Mouse (Mus musculus): ENCODE measurements around the gene Wdcp. TPM values are rescaled to one million over a fixed set of nuclear protein-coding genes. Genes with fewer than 3 reads are reported as not detected.

Wdcp gene
- polyA plus RNA-seq, 1 experiment from 2014 or later, result 14.4 TPM

DNA sequence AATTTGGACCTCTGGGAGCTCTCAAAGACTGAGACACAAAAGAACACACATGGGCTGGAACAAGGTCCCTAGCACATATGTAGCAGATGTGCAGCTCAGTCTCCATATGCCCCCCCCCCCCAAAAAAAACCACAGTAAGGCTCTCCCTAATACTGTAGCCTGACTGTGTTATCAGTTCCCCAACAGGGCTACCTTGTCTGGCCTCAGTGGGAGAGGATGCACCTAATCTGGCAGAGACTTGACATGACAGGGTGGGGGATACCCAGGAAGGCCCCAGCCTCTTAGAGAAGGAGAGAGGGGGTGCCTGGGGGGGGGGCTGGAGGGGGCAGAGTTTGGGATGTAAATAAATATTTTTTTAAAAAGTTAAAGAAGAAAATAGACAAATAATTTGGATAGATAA is 45.6 kb downstream of the Wdcp start:
- ATAC-seq (ENCODE audit: insufficient number of reproducible peaks, low FRiP score), result 0 out of 2 replicates have a peak, but pooled peaks have one; percentile 57
- peaks cover 20% of the 10 kb centered on the region for H3K36me3 ChIP-seq
- no peak overlapping the region for H3K4me3 ChIP-seq
- no peaks in the 10 kb centered on the region for H3K27me3 ChIP-seq (replicated peaks)
- H3K9me3 ChIP-seq (replicated peaks), result no peaks in the 10 kb centered on the region
- H3K9ac ChIP-seq, result no peak overlapping the region
- H3K27ac ChIP-seq (ENCODE audit: poor library complexity, severe bottlenecking), result no peak overlapping the region
- peaks cover 7% of the 10 kb centered on the region for H3K4me1 ChIP-seq (replicated peaks)
- no peak overlapping the region for H3K4me2 ChIP-seq

DNA sequence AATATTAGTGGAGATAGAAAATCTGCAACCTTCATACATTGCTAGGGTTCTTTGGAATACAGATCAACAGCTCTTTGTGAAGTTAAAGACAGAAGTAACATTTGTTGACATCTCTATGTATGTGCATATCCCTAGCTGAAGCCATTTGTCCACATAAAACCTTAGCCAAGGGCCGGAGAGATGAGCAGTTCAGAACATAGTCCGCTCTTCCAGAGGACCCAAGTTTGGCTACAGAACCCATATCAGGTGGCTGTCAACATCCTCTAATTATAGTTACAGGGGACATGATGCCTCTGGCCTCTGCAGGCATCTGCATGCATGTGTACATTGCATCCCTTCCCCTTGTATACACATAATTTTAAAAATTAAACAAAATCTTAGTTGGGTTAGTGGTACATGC is 46.1 kb downstream of the Wdcp start:
- ATAC-seq (ENCODE audit: insufficient number of reproducible peaks, low FRiP score), result no peak
- Histone ChIP-seq H3K4me1 (replicated peaks) (peaks cover 7% of the 10 kb centered on the region), H3K4me3 (no peak overlapping the region), H3K36me3 (peaks cover 23% of the 10 kb centered on the region), H3K9ac (no peak overlapping the region), H3K9me3 (replicated peaks) (no peaks in the 10 kb centered on the region), H3K4me2 (no peak overlapping the region), H3K27ac (ENCODE audit: poor library complexity, severe bottlenecking) (no peak overlapping the region), H3K27me3 (replicated peaks) (no peaks in the 10 kb centered on the region)
- 50% methylated on average over 2 of the region's 2 CpGs for WGBS

DNA sequence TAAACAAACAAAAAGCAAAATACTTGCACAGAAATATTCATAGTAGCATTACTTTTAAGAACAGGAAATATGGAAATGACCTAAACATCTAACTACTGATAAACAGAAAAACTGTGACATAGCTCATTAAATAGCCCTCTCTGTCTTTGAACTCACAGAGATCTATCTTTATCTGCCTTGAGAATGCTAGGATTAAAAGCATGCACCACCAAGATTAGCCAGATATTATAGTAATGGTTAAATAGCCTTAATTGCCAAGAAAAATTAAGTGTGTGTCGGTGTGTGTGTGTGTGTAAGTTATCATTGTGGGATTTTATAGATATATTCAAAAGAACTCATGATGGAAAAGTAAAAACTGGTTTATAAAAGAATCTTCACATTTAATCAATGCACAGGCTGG is 46.8 kb downstream of the Wdcp start:
- Histone ChIP-seq H3K4me2 (no peak overlapping the region), H3K27me3 (replicated peaks) (no peaks in the 10 kb centered on the region), H3K9ac (no peak overlapping the region), H3K9me3 (replicated peaks) (no peaks in the 10 kb centered on the region), H3K4me3 (no peak overlapping the region), H3K4me1 (replicated peaks) (peaks cover 7% of the 10 kb centered on the region), H3K27ac (ENCODE audit: poor library complexity, severe bottlenecking) (no peak overlapping the region), H3K36me3 (peaks cover 25% of the 10 kb centered on the region)
- WGBS, result 89% methylated on average over 1 of the region's 1 CpGs
- no peak for ATAC-seq (ENCODE audit: insufficient number of reproducible peaks, low FRiP score)

DNA sequence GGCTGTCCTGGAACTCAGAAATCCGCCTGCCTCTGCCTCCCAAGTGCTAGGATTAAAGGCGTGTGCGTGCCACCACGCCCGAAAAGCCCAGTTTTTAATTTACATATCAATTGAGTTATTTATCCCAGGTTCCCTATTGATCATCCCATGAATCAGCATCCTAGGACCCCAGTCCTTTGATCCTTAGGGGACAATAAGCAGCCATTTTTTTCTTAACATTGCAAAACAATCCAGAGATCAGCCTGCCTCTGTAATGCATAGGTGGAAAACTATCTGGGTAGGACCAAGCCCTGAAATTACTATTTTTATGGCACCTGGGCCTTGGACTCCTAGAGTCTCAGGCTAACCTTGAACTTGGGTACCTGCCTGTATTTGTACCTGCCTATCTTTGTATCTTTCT is 54.9 kb downstream of the Wdcp start:
- Histone ChIP-seq H3K4me1 (replicated peaks) (no peaks in the 10 kb centered on the region), H3K4me3 (no peak overlapping the region), H3K9ac (no peak overlapping the region), H3K36me3 (peaks cover 26% of the 10 kb centered on the region), H3K9me3 (replicated peaks) (no peaks in the 10 kb centered on the region), H3K4me2 (no peak overlapping the region), H3K27me3 (replicated peaks) (no peaks in the 10 kb centered on the region), H3K27ac (ENCODE audit: poor library complexity, severe bottlenecking) (no peak overlapping the region)
- no peak for ATAC-seq (ENCODE audit: insufficient number of reproducible peaks, low FRiP score)
- 92% methylated on average over 5 of the region's 5 CpGs for WGBS

DNA sequence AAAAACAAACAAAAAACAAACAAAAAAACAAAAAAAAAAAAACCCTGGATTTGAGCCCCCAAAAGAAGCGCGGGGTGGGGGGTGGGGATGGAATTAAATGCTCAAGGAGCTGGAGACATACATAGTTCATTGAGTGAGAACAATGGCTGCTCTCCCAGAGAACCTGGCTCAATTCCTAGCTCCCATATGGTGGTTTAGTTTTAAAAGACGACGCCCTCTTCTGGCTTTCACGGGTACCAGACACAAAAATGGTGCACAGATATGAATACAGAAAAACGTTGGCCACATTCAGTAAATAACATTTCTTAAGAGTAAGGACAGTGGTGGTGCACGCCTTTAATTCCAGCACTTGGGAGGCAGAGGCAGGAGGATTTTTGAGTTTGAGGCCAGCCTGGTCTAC is 62.8 kb downstream of the Wdcp start:
- H3K9me3 ChIP-seq (replicated peaks), result no peaks in the 10 kb centered on the region
- no peak overlapping the region for H3K4me2 ChIP-seq
- no peak overlapping the region for H3K9ac ChIP-seq
- no peak overlapping the region for H3K27ac ChIP-seq (ENCODE audit: poor library complexity, severe bottlenecking)
- no peak overlapping the region for H3K4me3 ChIP-seq
- H3K4me1 ChIP-seq (replicated peaks), result no peaks in the 10 kb centered on the region
- no peak for ATAC-seq (ENCODE audit: insufficient number of reproducible peaks, low FRiP score)
- WGBS, result 80% methylated on average over 7 of the region's 7 CpGs
- peaks cover 10% of the 10 kb centered on the region; the same call in 1 of the 2 replicates for H3K36me3 ChIP-seq
- H3K27me3 ChIP-seq (replicated peaks), result no peaks in the 10 kb centered on the region

DNA sequence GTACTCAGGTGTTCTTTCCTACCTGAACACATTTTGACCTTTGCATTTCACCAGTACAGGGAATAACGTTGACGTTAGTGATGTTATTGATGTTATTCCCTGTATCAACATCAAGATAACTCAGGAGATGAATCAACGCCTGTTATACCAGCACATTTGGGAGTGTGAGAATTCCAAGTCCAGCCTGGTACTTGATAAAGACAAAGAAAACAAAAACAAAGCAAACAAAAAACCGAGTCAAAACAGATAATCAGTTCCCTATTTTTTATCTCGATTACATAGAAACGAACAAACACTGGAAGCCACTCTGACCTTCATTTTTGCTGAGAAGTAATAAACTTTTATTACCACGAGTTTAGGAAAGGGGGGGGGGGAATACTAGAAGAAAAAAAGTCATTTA is 63.4 kb downstream of the Wdcp start:
- ATAC-seq (ENCODE audit: insufficient number of reproducible peaks, low FRiP score), result no peak
- H3K4me2 ChIP-seq, result peak overlapping the region; percentile 86
- H3K27ac ChIP-seq (ENCODE audit: poor library complexity, severe bottlenecking), result no peak overlapping the region
- 0 out of 2 replicates have a peak, but pooled peaks cover 5% of the 10 kb centered on the region for H3K36me3 ChIP-seq
- H3K9ac ChIP-seq, result peak overlapping the region; percentile 87; the same call in 1 of the 2 replicates
- no peaks in the 10 kb centered on the region for H3K4me1 ChIP-seq (replicated peaks)
- H3K4me3 ChIP-seq, result peak overlapping the region; percentile 82
- no peaks in the 10 kb centered on the region for H3K9me3 ChIP-seq (replicated peaks)
- 41% methylated on average over 7 of the region's 7 CpGs for WGBS
- H3K27me3 ChIP-seq (replicated peaks), result no peaks in the 10 kb centered on the region

DNA sequence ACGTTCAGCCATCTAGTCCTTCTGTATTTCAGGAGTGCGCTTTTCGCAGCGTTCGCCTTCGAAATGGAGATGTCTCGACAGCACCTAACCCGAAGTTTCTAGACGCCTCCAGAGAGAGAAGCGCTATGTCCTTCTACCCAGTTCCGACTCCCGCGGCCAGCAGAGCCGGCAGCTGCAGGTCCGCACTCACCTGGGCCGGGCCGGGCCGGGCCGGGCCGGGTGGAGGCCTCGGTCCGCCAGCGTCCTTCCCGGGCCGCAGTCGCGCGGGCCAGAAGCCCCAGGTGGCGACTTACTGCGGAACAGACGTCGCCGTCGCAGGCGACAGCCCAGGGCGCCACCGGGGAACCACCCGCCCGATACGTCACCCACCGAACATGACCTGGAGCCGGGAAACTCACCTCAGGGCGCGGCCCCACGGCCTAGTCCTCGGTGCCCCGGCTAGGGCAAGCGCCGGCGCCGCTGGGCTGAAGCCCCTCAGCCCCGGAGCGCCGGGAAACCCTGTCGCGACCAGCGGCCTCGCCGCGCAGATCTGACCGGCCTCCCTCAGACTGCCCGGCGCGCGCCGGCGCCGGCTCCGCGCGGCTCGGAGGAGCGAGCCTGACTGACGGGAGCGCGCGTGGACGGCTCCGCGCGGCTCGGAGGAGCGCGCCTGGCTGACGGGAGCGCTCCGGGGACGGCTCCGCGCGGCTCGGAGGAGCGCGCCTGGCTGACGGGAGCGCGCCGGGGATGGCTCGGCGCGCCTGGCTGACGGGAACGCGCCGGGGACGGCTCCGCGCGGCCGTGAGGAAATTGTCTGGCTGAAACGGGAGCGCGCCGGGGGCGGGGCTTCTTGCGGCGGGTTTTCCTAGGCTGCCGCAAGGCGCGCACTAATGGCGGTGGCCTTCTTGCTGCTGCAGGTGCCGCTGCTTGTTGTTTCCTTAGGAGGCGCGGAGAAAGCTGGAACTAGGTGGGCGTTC is 64.1 kb downstream of the Wdcp start, which contains the start of gene Ubxn2a:
TSS of gene Ubxn2a (minus strand) at position 755 of the 956 bp plus-strand sequence.
- Histone ChIP-seq H3K4me2 (peak within 1 kb of the TSS; percentile 86), H3K9ac (peak within 1 kb of the TSS; percentile 87), H3K27ac (ENCODE audit: poor library complexity, severe bottlenecking) (peak within 1 kb of the TSS; percentile 87), H3K4me1 (replicated peaks) (no peaks in the 10 kb centered on the region), H3K36me3 (0 out of 2 replicates have a peak, but pooled peaks cover 2% of the 10 kb centered on the region), H3K4me3 (peak within 1 kb of the TSS; percentile 82), H3K9me3 (replicated peaks) (no peaks in the 10 kb centered on the region), H3K27me3 (replicated peaks) (no peaks in the 10 kb centered on the region)
- ATAC-seq (ENCODE audit: insufficient number of reproducible peaks, low FRiP score), result peak; percentile 95
- under 1% methylated on average over 123 of the region's 125 CpGs for WGBS

DNA sequence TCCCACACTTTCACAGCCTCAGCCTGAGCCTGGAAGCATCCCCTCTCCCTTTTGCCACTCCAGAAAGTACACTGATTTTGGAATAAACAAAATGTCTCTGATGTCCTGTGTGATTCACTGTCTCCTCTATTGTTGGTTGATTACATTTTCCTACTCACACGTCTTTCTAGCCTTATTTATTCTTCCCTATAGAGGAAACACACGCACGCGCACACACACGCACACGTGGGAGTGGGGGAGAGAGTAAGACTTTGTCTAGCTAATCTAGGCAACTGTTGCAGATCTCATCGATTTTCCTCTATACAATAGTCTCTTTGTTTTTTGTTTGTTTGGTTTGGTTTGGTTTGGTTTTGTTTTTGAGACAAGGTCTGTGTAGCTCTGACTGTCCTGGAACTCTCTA is 65.3 kb downstream of the Wdcp start:
- no peak overlapping the region for H3K4me3 ChIP-seq
- no peak for ATAC-seq (ENCODE audit: insufficient number of reproducible peaks, low FRiP score)
- no peak overlapping the region for H3K9ac ChIP-seq
- no peaks in the 10 kb centered on the region for H3K4me1 ChIP-seq (replicated peaks)
- no peak overlapping the region for H3K27ac ChIP-seq (ENCODE audit: poor library complexity, severe bottlenecking)
- no peak overlapping the region for H3K4me2 ChIP-seq
- H3K36me3 ChIP-seq, result no peaks in the 10 kb centered on the region
- WGBS, result 89% methylated on average over 7 of the region's 7 CpGs
- H3K9me3 ChIP-seq (replicated peaks), result no peaks in the 10 kb centered on the region
- no peaks in the 10 kb centered on the region for H3K27me3 ChIP-seq (replicated peaks)

Other genes starting within 250 kb of the Wdcp start
- 0.20 and 0.21 TPM in 2 replicates for gene Fam228a, start 104.9 kb upstream of the Wdcp start, polyA plus RNA-seq (2016; fragmentation: Nextera tagmentation; extraction: Ambion mirVana)
- gene Pfn4, start 74.3 kb upstream of the Wdcp start, polyA plus RNA-seq (2016; fragmentation: Nextera tagmentation; extraction: Ambion mirVana), result 1.9 and 2.3 TPM in 2 replicates
- gene Fam228b, start 74.0 kb upstream of the Wdcp start, polyA plus RNA-seq (2016; fragmentation: Nextera tagmentation; extraction: Ambion mirVana), result 2.0 and 2.6 TPM in 2 replicates
- 140 and 160 TPM in 2 replicates for gene Sf3b6, start 25.8 kb upstream of the Wdcp start, polyA plus RNA-seq (2016; fragmentation: Nextera tagmentation; extraction: Ambion mirVana)
- gene Fkbp1b, start 1.7 kb upstream of the Wdcp start, polyA plus RNA-seq (2016; fragmentation: Nextera tagmentation; extraction: Ambion mirVana), result 6.9 and 10.7 TPM in 2 replicates
- gene Mfsd2b, start 31.1 kb downstream of the Wdcp start, polyA plus RNA-seq (2016; fragmentation: Nextera tagmentation; extraction: Ambion mirVana), result 7.2 TPM in 2 replicates
- 36.0 and 38.2 TPM in 2 replicates for gene Ubxn2a, start 64.4 kb downstream of the Wdcp start, polyA plus RNA-seq (2016; fragmentation: Nextera tagmentation; extraction: Ambion mirVana)
- gene Atad2b, start 74.0 kb downstream of the Wdcp start, polyA plus RNA-seq (2016; fragmentation: Nextera tagmentation; extraction: Ambion mirVana), result 13.0 and 13.1 TPM in 2 replicates

Measured in heart, embryonic 12.5 days (tissue).